Mouse (Mus musculus): ENCODE data around the gene Foxn3.
"Not testable (repeated sequence)": the region's sequence is repeated elsewhere in the genome, so short reads cannot be mapped to it uniquely, and the experiment has no call there.

The Foxn3 gene

GRCm38 (mm10) chr12:99224863-99225603, 338.3 kb downstream of the Foxn3 start:
- no peak for DNase-seq (ENCODE audit: low spot score in 2 of 2)

- DNase-seq (ENCODE audit: low spot score in 2 of 2) = no peak
Measured at GRCm38 (mm10) chr12:99221087-99221846, 342.1 kb downstream of the Foxn3 start.

GRCm38 (mm10) chr12:99220333-99220732, 343.0 kb downstream of the Foxn3 start:
- peak; percentile 41 to 68 for DNase-seq (ENCODE audit: low spot score in 2 of 2)

- no peak for DNase-seq (ENCODE audit: low spot score in 2 of 2)
Measured at GRCm38 (mm10) chr12:99219812-99220211, 343.6 kb downstream of the Foxn3 start.

GRCm38 (mm10) chr12:99217145-99217698, 346.2 kb downstream of the Foxn3 start:
- no peak for DNase-seq (ENCODE audit: low spot score in 2 of 2)

- DNase-seq (ENCODE audit: low spot score in 2 of 2) = no peak
Measured at GRCm38 (mm10) chr12:99216341-99216761, 347.0 kb downstream of the Foxn3 start.

GRCm38 (mm10) chr12:99215521-99216255, 347.7 kb downstream of the Foxn3 start:
- no peak for DNase-seq (ENCODE audit: low spot score in 2 of 2)

GRCm38 (mm10) chr12:99214098-99214497, 349.3 kb downstream of the Foxn3 start:
- no peak for DNase-seq (ENCODE audit: low spot score in 2 of 2)

- no peak for DNase-seq (ENCODE audit: low spot score in 2 of 2)
Measured at GRCm38 (mm10) chr12:99213218-99213617, 350.2 kb downstream of the Foxn3 start.

- no peak for DNase-seq (ENCODE audit: low spot score in 2 of 2)
Measured at GRCm38 (mm10) chr12:99209801-99210200, 353.6 kb downstream of the Foxn3 start.

GRCm38 (mm10) chr12:99208251-99208650, 355.1 kb downstream of the Foxn3 start:
- no peak for DNase-seq (ENCODE audit: low spot score in 2 of 2)

GRCm38 (mm10) chr12:99207014-99207612, 356.3 kb downstream of the Foxn3 start:
- DNase-seq (ENCODE audit: low spot score in 2 of 2) = no peak

GRCm38 (mm10) chr12:99205734-99206133, 357.6 kb downstream of the Foxn3 start:
- no peak for DNase-seq (ENCODE audit: low spot score in 2 of 2)

GRCm38 (mm10) chr12:99199124-99199483, 364.3 kb downstream of the Foxn3 start:
- no peak for DNase-seq (ENCODE audit: low spot score in 2 of 2)

- no peak for DNase-seq (ENCODE audit: low spot score in 2 of 2)
Measured at GRCm38 (mm10) chr12:99198428-99199123, 364.8 kb downstream of the Foxn3 start.

GRCm38 (mm10) chr12:99197031-99197430, 366.4 kb downstream of the Foxn3 start:
- no peak for DNase-seq (ENCODE audit: low spot score in 2 of 2)

GRCm38 (mm10) chr12:99195655-99196054, 367.7 kb downstream of the Foxn3 start:
- no peak for DNase-seq (ENCODE audit: low spot score in 2 of 2)

GRCm38 (mm10) chr12:99194120-99194519, 369.3 kb downstream of the Foxn3 start:
- DNase-seq (ENCODE audit: low spot score in 2 of 2) = not testable (repeated sequence)

- no peak for DNase-seq (ENCODE audit: low spot score in 2 of 2)
Measured at GRCm38 (mm10) chr12:99187671-99188070, 375.7 kb downstream of the Foxn3 start.

GRCm38 (mm10) chr12:99186239-99186638, 377.1 kb downstream of the Foxn3 start:
- no peak for DNase-seq (ENCODE audit: low spot score in 2 of 2)

- no peak for DNase-seq (ENCODE audit: low spot score in 2 of 2)
Measured at GRCm38 (mm10) chr12:99183261-99183792, 380.1 kb downstream of the Foxn3 start.
